Mouse (Mus musculus): ENCODE measurements around the gene Sycp2l.
A peak's percentile ranks its signal among the peaks of the same experiment; 100 is the strongest.
"Not testable (repeated sequence)": the region's sequence is repeated elsewhere in the genome, so short reads cannot be mapped to it uniquely, and the experiment has no call there.

The Sycp2l gene

DNA sequence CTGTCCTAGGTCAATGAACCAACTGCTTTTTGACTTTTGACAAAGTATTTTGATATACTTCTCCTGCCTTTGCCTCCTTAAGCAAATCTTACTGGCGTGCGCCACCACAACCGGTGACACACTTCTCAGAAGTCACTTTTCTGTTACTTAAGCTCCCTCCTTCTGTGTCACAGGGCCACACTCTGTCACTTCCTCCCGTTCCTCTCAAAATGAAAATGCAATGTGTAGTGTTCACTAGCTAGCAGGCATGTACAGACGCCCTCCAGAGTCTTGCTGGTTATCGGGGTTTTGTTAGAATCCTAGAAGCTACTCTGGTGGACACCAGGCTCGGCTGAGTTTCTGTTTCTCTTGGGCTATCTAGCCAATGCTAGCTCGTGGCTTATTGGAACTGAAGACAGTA is 14.2 kb downstream of the Sycp2l start:
- peak; percentile 22 for DNase-seq (ENCODE audit: low read depth, low spot score)

DNA sequence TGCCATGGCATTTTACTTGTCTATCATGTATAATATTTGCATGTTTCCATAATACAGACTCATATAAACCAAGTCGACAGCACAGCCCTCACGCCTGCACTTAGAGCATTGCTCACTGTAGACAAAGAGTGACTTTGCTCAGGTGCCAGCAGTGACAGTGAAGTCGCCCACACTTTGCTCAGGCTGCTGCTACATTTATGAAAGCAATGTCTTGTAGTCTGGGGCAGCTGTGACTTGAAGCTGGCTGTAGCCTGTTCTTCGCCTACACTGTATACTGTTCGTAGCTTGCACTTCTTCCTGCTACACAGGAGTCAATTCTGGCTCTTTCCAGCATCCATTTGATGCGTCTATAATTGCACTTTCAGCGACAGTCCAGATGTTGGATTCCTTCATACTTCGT is 15.0 kb downstream of the Sycp2l start:
- no peak for DNase-seq (ENCODE audit: low read depth, low spot score)

GRCm38 (mm10) chr13:41134901-41135300 is 20.8 kb downstream of the Sycp2l start:
- peak; percentile 73 for DNase-seq (ENCODE audit: low read depth, low spot score)

- DNase-seq (ENCODE audit: low read depth, low spot score) = no peak
Measured at GRCm38 (mm10) chr13:41145433-41145970, 31.4 kb downstream of the Sycp2l start.

- peak; percentile 72 for DNase-seq (ENCODE audit: low read depth, low spot score)
Measured at GRCm38 (mm10) chr13:41146271-41146670, 32.2 kb downstream of the Sycp2l start.

- DNase-seq (ENCODE audit: low read depth, low spot score) = no peak
Measured at GRCm38 (mm10) chr13:41153146-41153545, 39.0 kb downstream of the Sycp2l start.

DNA sequence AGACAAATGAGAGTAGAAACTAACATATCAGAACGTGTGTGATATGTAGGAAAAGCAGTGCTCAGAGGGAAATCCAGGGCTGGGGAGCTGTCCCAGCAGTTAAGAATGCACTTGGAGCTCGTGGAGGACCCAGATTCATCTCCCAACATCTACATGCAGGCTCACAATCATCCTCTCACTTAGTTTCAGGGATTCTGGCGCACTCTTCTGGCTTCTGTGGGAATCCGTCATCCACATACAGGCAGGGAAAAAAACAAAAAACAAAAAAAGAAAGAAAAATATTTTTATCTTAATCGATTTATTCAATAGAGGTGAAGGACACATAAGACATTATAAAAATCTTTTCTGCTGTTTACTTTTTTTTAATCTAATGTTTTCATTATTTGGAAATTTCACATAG is 44.3 kb downstream of the Sycp2l start:
- no peak for DNase-seq (ENCODE audit: low read depth, low spot score)

GRCm38 (mm10) chr13:41187886-41188285 is 73.8 kb downstream of the Sycp2l start:
- DNase-seq (ENCODE audit: low read depth, low spot score) = no peak

DNA sequence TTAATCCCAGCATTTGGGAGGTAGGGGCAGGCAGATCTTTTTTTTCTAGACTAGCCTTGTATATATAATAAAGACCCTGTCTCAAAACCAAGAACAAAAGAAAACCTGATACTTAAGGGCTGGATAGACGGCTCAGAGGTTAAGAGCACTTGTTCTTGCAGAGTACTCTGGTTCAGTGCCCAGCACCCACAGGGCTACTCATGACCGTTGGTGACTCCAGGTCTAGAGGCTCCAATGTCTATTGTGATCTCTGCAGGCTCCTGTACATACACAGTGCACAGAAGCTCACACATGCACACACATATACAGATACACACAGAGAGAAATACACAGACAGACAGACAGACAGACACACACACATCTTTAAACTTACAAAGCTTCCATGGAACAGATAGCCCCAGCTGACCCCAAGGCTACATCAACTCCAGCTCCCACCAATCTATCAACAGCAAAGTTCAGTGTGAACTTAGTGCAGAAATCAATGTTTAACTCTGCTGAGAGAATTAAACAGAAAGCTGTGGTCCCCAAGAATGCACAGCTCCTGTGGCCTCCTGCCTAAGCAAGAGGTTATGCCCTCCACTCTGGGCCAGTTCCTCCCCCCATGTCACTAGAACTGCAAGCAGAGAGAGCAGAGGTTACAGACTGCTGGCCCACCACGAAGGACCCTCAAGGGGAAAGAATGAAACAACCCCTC is 81.7 kb downstream of the Sycp2l start:
- DNase-seq (ENCODE audit: low read depth, low spot score) = no peak

DNA sequence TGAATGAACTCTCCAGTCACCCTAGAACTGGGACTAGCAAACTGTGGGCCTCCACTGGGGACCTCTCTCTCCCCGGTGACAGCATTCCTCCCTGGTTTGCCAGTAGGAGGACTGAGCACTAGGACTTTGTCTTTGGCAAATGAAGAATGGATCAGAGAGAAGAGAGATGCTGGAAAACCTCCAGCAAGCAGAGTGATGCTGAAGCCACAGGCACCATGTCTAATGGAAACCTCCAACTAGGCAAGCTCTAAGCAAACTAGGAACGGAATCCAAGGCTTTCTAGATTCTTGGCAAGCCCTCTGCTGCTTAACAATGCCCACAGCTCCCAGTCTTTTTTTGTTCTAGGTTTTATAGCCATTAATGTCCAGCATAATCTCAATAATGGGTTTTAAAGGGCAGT is 86.8 kb downstream of the Sycp2l start:
- DNase-seq (ENCODE audit: low read depth, low spot score) = no peak

- no peak for DNase-seq (ENCODE audit: low read depth, low spot score)
Measured at GRCm38 (mm10) chr13:41203289-41203688, 89.2 kb downstream of the Sycp2l start.

DNA sequence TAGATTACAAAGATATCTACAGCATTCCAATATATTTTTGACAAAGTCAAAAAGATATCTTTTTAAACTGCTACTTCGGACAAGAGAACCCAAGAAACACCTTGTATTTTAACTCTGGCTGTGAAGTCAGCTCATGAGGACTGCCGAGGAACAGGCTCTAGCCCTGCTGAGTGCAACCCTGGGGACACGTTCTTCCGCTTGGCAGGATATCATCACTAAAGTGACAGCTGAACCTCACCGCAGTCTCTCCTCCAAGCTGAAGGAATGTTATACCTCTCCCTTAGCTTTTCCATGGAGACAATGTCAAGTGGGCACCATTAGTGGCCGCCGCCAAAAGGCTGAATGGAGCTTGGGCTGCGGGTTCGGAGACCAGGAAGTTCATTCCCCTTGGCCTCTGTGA is 89.6 kb downstream of the Sycp2l start:
- DNase-seq (ENCODE audit: low read depth, low spot score) = no peak

- not testable (repeated sequence) for DNase-seq (ENCODE audit: low read depth, low spot score)
Measured at GRCm38 (mm10) chr13:41205568-41205967, 91.5 kb downstream of the Sycp2l start.

- DNase-seq (ENCODE audit: low read depth, low spot score) = no peak
Measured at GRCm38 (mm10) chr13:41206241-41206640, 92.1 kb downstream of the Sycp2l start.

DNA sequence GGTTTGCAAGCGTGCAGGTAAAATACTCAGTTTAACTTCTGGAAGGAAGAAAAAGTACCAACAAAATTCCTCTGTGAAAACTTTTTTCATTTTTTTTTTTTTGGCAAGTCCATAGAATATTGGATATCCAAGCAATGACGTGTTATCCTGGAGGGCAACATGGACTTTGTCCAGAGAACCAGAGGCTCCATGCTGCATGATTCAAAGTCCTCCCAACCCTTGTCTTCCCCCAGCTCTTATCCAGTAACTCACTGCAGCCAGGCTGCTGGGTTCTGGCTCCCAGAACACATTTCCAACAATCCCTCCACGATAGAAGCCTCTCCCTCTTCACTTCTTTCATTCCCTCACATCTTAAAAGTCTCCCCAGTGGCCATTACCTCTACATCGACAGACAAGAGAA is 97.2 kb downstream of the Sycp2l start:
- DNase-seq (ENCODE audit: low read depth, low spot score) = no peak

DNA sequence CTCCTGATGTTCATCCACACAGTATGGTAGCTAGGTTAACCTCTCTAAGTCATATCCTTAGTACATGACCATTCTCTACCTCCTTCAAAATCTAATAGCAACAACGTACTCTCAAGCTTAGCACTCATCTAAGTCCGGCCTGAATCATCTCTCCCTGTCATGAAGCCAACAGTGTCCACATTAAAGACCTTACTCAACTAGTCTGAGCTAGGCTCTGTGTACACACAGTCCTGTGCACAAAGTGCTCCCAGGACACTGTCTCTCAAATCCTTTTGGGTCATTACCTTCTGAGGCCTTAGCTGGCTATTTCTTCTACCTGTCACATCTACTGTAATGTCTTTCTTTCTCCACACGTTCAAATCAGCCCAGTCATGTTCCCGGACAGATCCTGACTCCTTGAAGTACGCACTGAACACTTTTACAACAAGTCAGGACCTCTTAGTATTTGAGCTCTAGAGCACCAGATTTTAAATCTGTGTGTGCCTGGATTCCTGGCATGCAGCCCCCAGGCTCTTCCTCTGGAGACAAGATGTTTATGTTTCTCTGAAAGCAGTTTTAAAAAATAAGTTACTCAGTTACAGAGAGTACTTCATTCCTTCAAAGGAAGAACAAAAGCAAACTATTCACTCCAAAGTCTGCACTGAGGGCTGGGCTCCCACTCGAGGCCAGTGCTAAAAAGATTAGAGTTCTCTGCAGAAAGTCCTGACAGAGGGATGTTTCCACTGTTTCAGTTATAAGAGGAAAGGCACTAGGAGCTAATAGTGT is 98.6 kb downstream of the Sycp2l start:
- DNase-seq (ENCODE audit: low read depth, low spot score) = no peak

DNA sequence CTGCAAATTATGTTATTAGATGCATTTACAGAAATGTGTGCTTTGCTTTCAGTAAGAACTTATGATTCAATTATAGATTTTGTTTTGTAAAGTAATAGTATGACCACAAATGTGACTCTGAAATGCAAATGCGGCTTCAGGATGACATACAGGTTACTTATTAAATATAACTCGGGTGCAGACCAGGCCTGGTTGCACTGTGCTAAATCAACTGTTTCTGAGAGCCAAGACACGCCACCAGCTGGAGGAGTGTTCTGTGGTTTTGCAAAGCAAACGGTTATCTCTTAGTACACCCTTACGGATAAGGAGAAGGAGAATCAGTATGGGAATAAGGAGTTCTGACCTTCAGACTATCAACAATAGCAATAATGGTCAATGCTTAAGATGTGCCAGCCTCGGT is 101.6 kb downstream of the Sycp2l start:
- no peak for DNase-seq (ENCODE audit: low read depth, low spot score)

DNA sequence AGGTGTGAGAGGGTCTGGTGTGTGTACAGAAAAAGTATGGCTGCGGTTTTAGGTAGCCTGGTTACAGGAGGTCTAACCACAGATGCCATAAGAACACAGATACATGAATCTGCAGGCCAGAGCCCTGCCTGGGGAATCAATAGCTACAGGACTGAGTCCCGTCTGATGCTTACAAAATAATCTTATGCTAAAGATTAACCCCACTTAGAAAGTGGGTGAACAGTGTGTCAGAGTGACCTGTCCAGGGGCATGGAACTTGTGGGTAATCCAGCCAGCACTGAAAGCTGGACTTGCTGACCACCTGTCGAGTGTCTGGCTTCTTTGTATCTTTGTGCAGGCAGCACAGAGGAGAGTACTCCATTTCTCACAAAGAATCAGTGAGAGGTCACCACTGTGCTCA is 102.1 kb downstream of the Sycp2l start:
- DNase-seq (ENCODE audit: low read depth, low spot score) = no peak

DNA sequence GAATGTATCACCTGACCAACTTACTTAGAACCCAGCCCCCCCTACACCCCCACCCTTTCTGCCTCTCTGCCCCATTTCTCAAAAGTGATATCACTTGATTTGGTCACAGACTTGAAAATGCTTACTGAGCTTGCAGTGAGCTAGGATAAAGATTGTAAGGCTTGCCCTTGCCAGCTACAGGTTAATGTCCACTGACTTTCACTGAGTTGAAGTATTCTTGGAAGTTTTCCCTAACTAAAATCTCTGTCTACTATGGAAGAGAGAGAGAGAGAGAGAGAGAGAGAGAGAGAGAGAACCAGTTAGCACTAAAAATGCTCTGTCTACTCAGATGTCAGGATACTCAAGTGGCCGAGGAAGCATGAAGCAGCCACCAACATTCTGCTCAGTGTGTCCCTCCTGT is 104.9 kb downstream of the Sycp2l start:
- no peak for DNase-seq (ENCODE audit: low read depth, low spot score)

- no peak for DNase-seq (ENCODE audit: low read depth, low spot score)
Measured at GRCm38 (mm10) chr13:41219687-41220303, 105.7 kb downstream of the Sycp2l start.

- peak; percentile 68 for DNase-seq (ENCODE audit: low read depth, low spot score)
Measured at GRCm38 (mm10) chr13:41220304-41220834, 106.3 kb downstream of the Sycp2l start, which contains the start of gene Elovl2. Gene Elovl2, minus strand, starts transcription at chr13:41220405.

Data from CD4-positive, CD25-positive, alpha-beta regulatory T cell, adult 2 months (primary cell).